Mouse (Mus musculus) megakaryocyte-erythroid progenitor cell, adult 5 weeks (primary cell): ENCODE data around the gene Slc22a12. TPM values are rescaled to one million over a fixed set of nuclear protein-coding genes. Genes with fewer than 3 reads are reported as not detected.

Experiments
- polyA plus RNA-seq: library from polyadenylated mRNA; stranded (reverse); fragments of >175 nt; gene quantifications from 2 replicates; pipeline ENCODE4 v1.2.3, GENCODE M21; 2012

Gene Slc22a12
- 0.05 TPM in 1 of 2 replicates, not detected in the other for polyA plus RNA-seq

DNA sequence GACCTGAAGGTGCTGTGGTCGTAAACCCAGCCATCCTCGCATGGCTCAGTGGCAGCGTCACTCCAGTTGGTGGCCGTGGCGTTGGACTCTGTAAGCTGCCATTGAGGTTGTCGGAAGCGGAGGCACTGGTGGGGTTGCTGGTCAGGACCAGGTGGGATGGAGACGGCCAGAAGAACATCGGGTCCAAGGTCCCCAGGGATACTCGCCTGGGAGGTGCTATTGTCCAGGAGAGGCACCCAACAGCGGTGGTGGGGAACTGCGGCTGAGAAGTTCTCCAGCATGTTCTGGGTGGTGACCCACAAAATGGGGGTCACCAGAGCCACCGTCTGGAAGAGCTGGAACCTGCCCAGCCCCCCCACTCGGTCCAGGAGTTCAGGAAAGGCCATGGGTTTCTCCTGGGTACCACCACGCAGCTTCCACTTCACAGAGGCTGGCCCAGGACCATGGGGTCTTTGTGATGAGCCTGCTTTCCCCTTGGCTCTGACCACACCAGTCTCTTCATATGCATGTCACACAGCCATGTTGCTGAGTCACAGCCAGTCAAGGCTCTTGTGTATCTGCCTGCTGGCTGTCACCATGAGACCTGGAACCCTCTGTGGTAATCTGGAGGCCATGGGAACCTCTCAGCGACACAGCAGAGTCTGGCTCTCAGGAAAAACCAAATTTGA, at the start of gene Slc22a12:
Gene Slc22a12 (minus strand): TSS at position 666 of the 668 bp plus-strand sequence.

Other genes starting within 250 kb of the Slc22a12 start
- gene Cdc42bpg, start 236.6 kb downstream of the Slc22a12 start, polyA plus RNA-seq = 17.3 and 21.8 TPM in 2 replicates
- gene Men1, start 208.1 kb downstream of the Slc22a12 start, polyA plus RNA-seq = 113 and 132 TPM in 2 replicates
- 122 and 145 TPM in 2 replicates for gene Map4k2, start 201.9 kb downstream of the Slc22a12 start, polyA plus RNA-seq
- 1,917 and 2,290 TPM in 2 replicates for gene Sf1, start 179.3 kb downstream of the Slc22a12 start, polyA plus RNA-seq
- gene Pygm, start 158.6 kb downstream of the Slc22a12 start, polyA plus RNA-seq = 3.7 and 10.9 TPM in 2 replicates
- gene Rasgrp2, start 143.7 kb downstream of the Slc22a12 start, polyA plus RNA-seq = 586 and 616 TPM in 2 replicates
- 0.15 and 0.38 TPM in 2 replicates for gene Nrxn2, start 124.3 kb downstream of the Slc22a12 start, polyA plus RNA-seq